Mouse (Mus musculus): ENCODE measurements around the gene Ctc1. TPM values are rescaled to one million over a fixed set of nuclear protein-coding genes. Genes with fewer than 3 reads are reported as not detected.
A peak's percentile ranks its signal among the peaks of the same experiment; 100 is the strongest.

Ctc1 gene
- total and polyA plus RNA-seq, 2 experiments from 2014 or later = 18.6 to 40.0 TPM

GRCm38 (mm10) chr11:69062761-69063224 is 47.1 kb downstream of the Ctc1 start:
- no peaks in the 10 kb centered on the region for H3K9me3 ChIP-seq (replicated peaks; ENCODE audit: control insufficient read depth, low read length)
- TF ChIP-seq EP300 (IDR thresholded peaks at IDR 0.05; ENCODE audit: low read depth) (no peak; the same call in 1 of the 2 replicates), CTCF (IDR thresholded peaks at IDR 0.05; ENCODE audit: low read depth) (no peak)
- 0% methylated on average over 19 of the region's 19 CpGs for whole genome bisulfite sequencing
- ATAC-seq (ENCODE audit: insufficient read depth, low read depth) = peak; percentile 17
- peaks cover 49% of the 10 kb centered on the region for H3K4me1 ChIP-seq (ENCODE audit: control insufficient read depth, insufficient read depth)
- H3K9ac ChIP-seq (replicated peaks; ENCODE audit: low read depth, low read length) = peak overlapping the region; percentile 83
- H3K4me3 ChIP-seq (ENCODE audit: low read depth, low read length) = peak overlapping the region; percentile 89
- peak; percentile 79 for DNase-seq (ENCODE audit: low spot score)
- peak overlapping the region; percentile 93 for H3K27ac ChIP-seq (ENCODE audit: low read depth)
- H3K36me3 ChIP-seq (replicated peaks; ENCODE audit: control insufficient read depth, insufficient read depth, low read length) = no peaks in the 10 kb centered on the region
- no peaks in the 10 kb centered on the region for H3K27me3 ChIP-seq (ENCODE audit: control insufficient read depth, insufficient read depth, low read length)
- H3K4me2 ChIP-seq (ENCODE audit: low read depth, low read length) = peak overlapping the region; percentile 87

GRCm38 (mm10) chr11:69063413-69064201 is 47.9 kb downstream of the Ctc1 start:
- Histone ChIP-seq H3K9ac (replicated peaks; ENCODE audit: low read depth, low read length) (peak overlapping the region; percentile 83), H3K4me1 (ENCODE audit: control insufficient read depth, insufficient read depth) (peaks cover 42% of the 10 kb centered on the region), H3K27me3 (ENCODE audit: control insufficient read depth, insufficient read depth, low read length) (no peaks in the 10 kb centered on the region), H3K4me2 (ENCODE audit: low read depth, low read length) (peak overlapping the region; percentile 87), H3K27ac (ENCODE audit: low read depth) (peak overlapping the region; percentile 93), H3K36me3 (replicated peaks; ENCODE audit: control insufficient read depth, insufficient read depth, low read length) (no peaks in the 10 kb centered on the region), H3K9me3 (replicated peaks; ENCODE audit: control insufficient read depth, low read length) (no peaks in the 10 kb centered on the region), H3K4me3 (ENCODE audit: low read depth, low read length) (peak overlapping the region; percentile 89)
- WGBS = under 1% methylated on average over 31 of the region's 31 CpGs
- ATAC-seq (ENCODE audit: insufficient read depth, low read depth) (peak; percentile 29), DNase-seq (ENCODE audit: low spot score) (peak; percentile 62)
- TF ChIP-seq CTCF (IDR thresholded peaks at IDR 0.05; ENCODE audit: low read depth) (no peak), EP300 (IDR thresholded peaks at IDR 0.05; ENCODE audit: low read depth) (peak; percentile 42; the same call in 1 of the 2 replicates)

GRCm38 (mm10) chr11:69064259-69065133 is 48.8 kb downstream of the Ctc1 start:
- 69% methylated on average over 9 of the region's 9 CpGs for whole genome bisulfite sequencing
- H3K27me3 ChIP-seq (ENCODE audit: control insufficient read depth, insufficient read depth, low read length) = no peaks in the 10 kb centered on the region
- H3K4me1 ChIP-seq (ENCODE audit: control insufficient read depth, insufficient read depth) = peaks cover 41% of the 10 kb centered on the region
- peak overlapping the region; percentile 83; the same call in 1 of the 2 replicates for H3K9ac ChIP-seq (replicated peaks; ENCODE audit: low read depth, low read length)
- no peaks in the 10 kb centered on the region for H3K36me3 ChIP-seq (replicated peaks; ENCODE audit: control insufficient read depth, insufficient read depth, low read length)
- H3K4me3 ChIP-seq (ENCODE audit: low read depth, low read length) = peak overlapping the region; percentile 89
- no peaks in the 10 kb centered on the region for H3K9me3 ChIP-seq (replicated peaks; ENCODE audit: control insufficient read depth, low read length)
- ATAC-seq (ENCODE audit: insufficient read depth, low read depth) (no peak), DNase-seq (ENCODE audit: low spot score) (no peak)
- peak overlapping the region; percentile 87 for H3K4me2 ChIP-seq (ENCODE audit: low read depth, low read length)
- peak overlapping the region; percentile 93 for H3K27ac ChIP-seq (ENCODE audit: low read depth)
- TF ChIP-seq EP300 (IDR thresholded peaks at IDR 0.05; ENCODE audit: low read depth) (no peak), CTCF (IDR thresholded peaks at IDR 0.05; ENCODE audit: low read depth) (no peak)

GRCm38 (mm10) chr11:69065394-69065925 is 49.7 kb downstream of the Ctc1 start:
- no peaks in the 10 kb centered on the region for H3K9me3 ChIP-seq (replicated peaks; ENCODE audit: control insufficient read depth, low read length)
- WGBS = 74% methylated on average over 3 of the region's 3 CpGs
- H3K36me3 ChIP-seq (replicated peaks; ENCODE audit: control insufficient read depth, insufficient read depth, low read length) = no peaks in the 10 kb centered on the region
- H3K27ac ChIP-seq (ENCODE audit: low read depth) = no peak overlapping the region
- ATAC-seq (ENCODE audit: insufficient read depth, low read depth) = no peak
- TF ChIP-seq CTCF (IDR thresholded peaks at IDR 0.05; ENCODE audit: low read depth) (no peak), EP300 (IDR thresholded peaks at IDR 0.05; ENCODE audit: low read depth) (no peak)
- DNase-seq (ENCODE audit: low spot score) = no peak
- peaks cover 41% of the 10 kb centered on the region for H3K4me1 ChIP-seq (ENCODE audit: control insufficient read depth, insufficient read depth)
- no peak overlapping the region for H3K4me3 ChIP-seq (ENCODE audit: low read depth, low read length)
- no peak overlapping the region; the same call in 1 of the 2 replicates for H3K4me2 ChIP-seq (ENCODE audit: low read depth, low read length)
- no peak overlapping the region for H3K9ac ChIP-seq (replicated peaks; ENCODE audit: low read depth, low read length)
- no peaks in the 10 kb centered on the region for H3K27me3 ChIP-seq (ENCODE audit: control insufficient read depth, insufficient read depth, low read length)

- DNase-seq (ENCODE audit: low spot score) (peak; percentile 32), ATAC-seq (ENCODE audit: insufficient read depth, low read depth) (no peak)
- Histone ChIP-seq H3K4me3 (ENCODE audit: low read depth, low read length) (peak overlapping the region; percentile 27), H3K27ac (ENCODE audit: low read depth) (peak overlapping the region; percentile 58), H3K9me3 (replicated peaks; ENCODE audit: control insufficient read depth, low read length) (no peaks in the 10 kb centered on the region), H3K27me3 (ENCODE audit: control insufficient read depth, insufficient read depth, low read length) (no peaks in the 10 kb centered on the region), H3K9ac (replicated peaks; ENCODE audit: low read depth, low read length) (peak overlapping the region; percentile 41; the same call in 1 of the 2 replicates), H3K4me1 (ENCODE audit: control insufficient read depth, insufficient read depth) (peaks cover 36% of the 10 kb centered on the region), H3K4me2 (ENCODE audit: low read depth, low read length) (peak overlapping the region; percentile 59), H3K36me3 (replicated peaks; ENCODE audit: control insufficient read depth, insufficient read depth, low read length) (no peaks in the 10 kb centered on the region)
- WGBS = 3% methylated on average over 29 of the region's 29 CpGs
- TF ChIP-seq CTCF (IDR thresholded peaks at IDR 0.05; ENCODE audit: low read depth) = no peak
These were observed 50.6 kb downstream of the Ctc1 start for GRCm38 (mm10) chr11:69066163-69066861.

Data from heart, postnatal 0 days (tissue).